In genomic region chr7:25435546-25435851, GRCm38 (mm10) we compare ENCODE assay signal across 14 mouse cellular contexts. TPM values are rescaled to one million over a fixed set of nuclear protein-coding genes. Genes with fewer than 3 reads are reported as not detected.
A peak's percentile ranks its signal among the peaks of the same experiment; 100 is the strongest.
DNase-seq lines count a peak whose midpoint lies in the region; ATAC-seq and TF ChIP-seq lines count a peak whose summit lies in the region.
"Had no signal": no experiment of that assay in that cellular context is flagged by ENCODE, and none has a peak within 500 bp of the region (broad histone marks: within the 10 kb centered on the region; RNA-seq: fewer than 3 reads in every experiment).

No protein-coding gene starts in this region.

- no peaks in the 10 kb centered on the region for H3K9me3 ChIP-seq in liver, embryonic 11.5 days (ENCODE audit: control insufficient read depth, low read length)
- H3K9me3 ChIP-seq in ES-Bruce4 (replicated peaks; ENCODE audit: control insufficient read depth, insufficient read depth, low read length, poor library complexity, severe bottlenecking): no peaks in the 10 kb centered on the region
- H3K9me3 ChIP-seq: G1E; limb, embryonic 10.5 days had no signal

- H3K4me1 ChIP-seq in liver, adult 2 months (ENCODE audit: control insufficient read depth, insufficient read depth, low read length): peaks cover 12% of the 10 kb centered on the region
- H3K4me1 ChIP-seq in liver, embryonic 11.5 days (replicated peaks; ENCODE audit: control insufficient read depth, insufficient read depth, low read length): no peaks in the 10 kb centered on the region; the same call in 1 of the 2 replicates
- H3K4me1 ChIP-seq in ES-Bruce4 (ENCODE audit: control insufficient read depth, insufficient read depth, low read length): peaks cover 10% of the 10 kb centered on the region
- H3K4me1 ChIP-seq in bone marrow macrophage, adult 2 months (ENCODE audit: control insufficient read depth, insufficient read depth, low read length): peaks cover 67% of the 10 kb centered on the region

- TF ChIP-seq CTCF in liver, adult 2 months (IDR thresholded peaks at IDR 0.05; ENCODE audit: low read depth, low read length): no peak
- TF ChIP-seq CTCF in ES-Bruce4 (IDR thresholded peaks at IDR 0.05; ENCODE audit: low read depth, low read length): no peak
- TF ChIP-seq CTCF in bone marrow macrophage, adult 2 months (IDR thresholded peaks at IDR 0.05; ENCODE audit: low read depth, low read length): no peak

- no peak overlapping the region for H3K4me2 ChIP-seq in liver, embryonic 11.5 days
- H3K4me2 ChIP-seq: heart, embryonic 11.5 days had no signal

- no peaks in the 10 kb centered on the region for H3K36me3 ChIP-seq in liver, adult 2 months (ENCODE audit: control insufficient read depth, insufficient read depth, low read length)
- no peaks in the 10 kb centered on the region for H3K36me3 ChIP-seq in liver, embryonic 11.5 days (ENCODE audit: control insufficient read depth, insufficient read depth, low read length)
- H3K36me3 ChIP-seq in ES-Bruce4 (ENCODE audit: control insufficient read depth, insufficient read depth, low read length, poor library complexity, severe bottlenecking): no peaks in the 10 kb centered on the region
- H3K36me3 ChIP-seq: G1E; limb, embryonic 10.5 days had no signal

- H3K27ac ChIP-seq in liver, adult 2 months (replicated peaks; ENCODE audit: insufficient read depth, low read depth, low read length): peak overlapping the region; percentile 25; the same call in 1 of the 2 replicates
- H3K27ac ChIP-seq in liver, embryonic 11.5 days (ENCODE audit: low read depth, low read length): no peak overlapping the region
- peak overlapping the region; percentile 91 for H3K27ac ChIP-seq in ES-Bruce4 (ENCODE audit: insufficient read depth, low read length)
- peak overlapping the region; percentile 38 for H3K27ac ChIP-seq in bone marrow macrophage, adult 2 months (ENCODE audit: insufficient read depth, low read depth, low read length)
- H3K27ac ChIP-seq: hindbrain, postnatal 0 days; limb, embryonic 10.5 days had no signal

- WGBS in liver, adult 2 months: 80% methylated on average over 2 of the region's 2 CpGs
- WGBS in liver, embryonic 11.5 days: 72% methylated on average over 2 of the region's 2 CpGs

- intact Hi-C loops in heart, postnatal 25 days (cut with DNase I): no loop called here

- no peak for DNase-seq in liver, adult 2 months (ENCODE audit: extremely low read depth, low read depth, low spot score)
- DNase-seq in liver, embryonic 11.5 days (ENCODE audit: low spot score): no peak
- DNase-seq in testis, postnatal 14 days (ENCODE audit: low spot score): no peak
- DNase-seq in heart, postnatal 25 days (ENCODE audit: low spot score): no peak
- DNase-seq: right cerebral cortex, postnatal 4 days; thymus, postnatal 14 days had no signal

- H3K27me3 ChIP-seq in liver, adult 2 months (ENCODE audit: control insufficient read depth, insufficient read depth, low read length): no peaks in the 10 kb centered on the region
- H3K27me3 ChIP-seq in liver, embryonic 11.5 days (replicated peaks; ENCODE audit: control insufficient read depth, insufficient read depth, low read length): no peaks in the 10 kb centered on the region
- H3K27me3 ChIP-seq in ES-Bruce4 (ENCODE audit: control insufficient read depth, insufficient read depth, low read length, poor library complexity, severe bottlenecking): no peaks in the 10 kb centered on the region

- ATAC-seq in liver, embryonic 11.5 days (replicated peaks; ENCODE audit: low FRiP score): no peak
- ATAC-seq in megakaryocyte progenitor cell, adult 5-6 weeks (replicated peaks; ENCODE audit: poor library complexity): peak; percentile 44; the same call in 1 of the 2 replicates
- ATAC-seq in inflammation-experienced regulatory T-cells, adult 6 months: no peak
- ATAC-seq: hindbrain, postnatal 0 days had no signal

- no peak overlapping the region for H3K9ac ChIP-seq in liver, adult 2 months (ENCODE audit: low read depth, low read length)
- no peak overlapping the region for H3K9ac ChIP-seq in liver, embryonic 11.5 days (ENCODE audit: low read depth, low read length)
- H3K9ac ChIP-seq in ES-Bruce4 (ENCODE audit: low read depth, poor library complexity, severe bottlenecking): no peak overlapping the region

- no peaks in the 10 kb centered on the region for H3K79me2 ChIP-seq in liver, adult 2 months (ENCODE audit: control insufficient read depth, insufficient read depth, low read length)

- no peak for TF ChIP-seq EP300 in ES-Bruce4 (IDR thresholded peaks at IDR 0.05; ENCODE audit: insufficient read depth, low read depth, low read length)

- no peak for TF ChIP-seq POLR2A in liver, adult 2 months (IDR thresholded peaks at IDR 0.05; ENCODE audit: extremely low read depth, insufficient read depth, low read length)
- TF ChIP-seq POLR2A in ES-Bruce4 (IDR thresholded peaks at IDR 0.05; ENCODE audit: insufficient read depth, low read length): no peak
- TF ChIP-seq POLR2A in bone marrow macrophage, adult 2 months (IDR thresholded peaks at IDR 0.05; ENCODE audit: borderline replicate concordance, low read depth, low read length): no peak

- no peak overlapping the region for H3K4me3 ChIP-seq in liver, adult 2 months (ENCODE audit: insufficient read depth, low read depth, low read length)
- H3K4me3 ChIP-seq in liver, embryonic 11.5 days (ENCODE audit: low read depth, low read length): no peak overlapping the region
- H3K4me3 ChIP-seq in ES-Bruce4 (ENCODE audit: low read depth, low read length): no peak overlapping the region
- H3K4me3 ChIP-seq in bone marrow macrophage, adult 2 months (ENCODE audit: insufficient read depth, low read length): no peak overlapping the region
- H3K4me3 ChIP-seq: limb, embryonic 10.5 days had no signal

RNA-seq across cellular contexts. Expression of gene Cxcl17, which starts 22.8 kb away (rescaled TPM):
- not detected in 2 replicates for total RNA-seq in liver, adult 2 months (2014; rRNA removed)
- not detected in 2 replicates for polyA plus RNA-seq in liver, adult 2 months (2012; rRNA removed)
- 0.38 TPM in 1 of 2 replicates, not detected in the other for polyA plus RNA-seq in liver, embryonic 11.5 days (2014; fragmentation: Nextera tagmentation; extraction: Ambion mirVana)
- polyA plus RNA-seq in ES-Bruce4 (2011; ENCODE audit: insufficient read depth, insufficient read length, low read depth, missing spikeins): not detected in 2 replicates
- polyA plus RNA-seq in bone marrow macrophage, adult 2 months (2012; ENCODE audit: insufficient read depth, insufficient read length, missing spikeins): not detected in 2 replicates
- total RNA-seq in megakaryocyte progenitor cell, adult 5-6 weeks (2015): not detected in 2 replicates
- total RNA-seq in megakaryocyte progenitor cell, adult 5-6 weeks (2017): not detected in 2 replicates
- not detected for polyA plus RNA-seq in inflammation-experienced regulatory T-cells, adult 6 months (2017; shearing (Covaris generic))
- not detected for total RNA-seq in heart, postnatal 25 days (2021)
- total RNA-seq: G1E; hindbrain, postnatal 0 days had no signal
- polyA plus RNA-seq: G1E; heart, embryonic 11.5 days had no signal

RNA-seq across cellular contexts. Expression of gene Lipe, which starts 37.0 kb away (rescaled TPM):
- total RNA-seq in liver, adult 2 months (2014; rRNA removed): 8.3 and 8.7 TPM in 2 replicates
- 9.8 and 11.3 TPM in 2 replicates for polyA plus RNA-seq in liver, adult 2 months (2012; rRNA removed)
- polyA plus RNA-seq in liver, embryonic 11.5 days (2014; fragmentation: Nextera tagmentation; extraction: Ambion mirVana): 2.3 and 2.5 TPM in 2 replicates
- polyA plus RNA-seq in ES-Bruce4 (2011; ENCODE audit: insufficient read depth, insufficient read length, low read depth, missing spikeins): 18.0 and 18.9 TPM in 2 replicates
- polyA plus RNA-seq in bone marrow macrophage, adult 2 months (2012; ENCODE audit: insufficient read depth, insufficient read length, missing spikeins): 28.7 and 37.1 TPM in 2 replicates
- total RNA-seq in megakaryocyte progenitor cell, adult 5-6 weeks (2015): 8.3 and 9.8 TPM in 2 replicates
- total RNA-seq in megakaryocyte progenitor cell, adult 5-6 weeks (2017): 7.2 and 7.4 TPM in 2 replicates
- polyA plus RNA-seq in inflammation-experienced regulatory T-cells, adult 6 months (2017; shearing (Covaris generic)): 10 to 100 TPM in 2 of 3 experiments, 1 to 10 TPM in 1; 9.0 to 11.0 (median 10.1) TPM
- total RNA-seq in heart, postnatal 25 days (2021): 10 to 100 TPM; 40.5 to 41.5 TPM

RNA-seq across cellular contexts. Expression of gene Ceacam1, which starts 41.9 kb away (rescaled TPM):
- 45.5 and 59.6 TPM in 2 replicates for total RNA-seq in liver, adult 2 months (2014; rRNA removed)
- polyA plus RNA-seq in liver, adult 2 months (2012; rRNA removed): 84.8 and 87.9 TPM in 2 replicates
- 2.3 and 3.6 TPM in 2 replicates for polyA plus RNA-seq in liver, embryonic 11.5 days (2014; fragmentation: Nextera tagmentation; extraction: Ambion mirVana)
- polyA plus RNA-seq in ES-Bruce4 (2011; ENCODE audit: insufficient read depth, insufficient read length, low read depth, missing spikeins): 1.1 and 1.5 TPM in 2 replicates
- polyA plus RNA-seq in bone marrow macrophage, adult 2 months (2012; ENCODE audit: insufficient read depth, insufficient read length, missing spikeins): 20.1 and 21.5 TPM in 2 replicates
- total RNA-seq in megakaryocyte progenitor cell, adult 5-6 weeks (2015): 62.9 and 87.1 TPM in 2 replicates
- total RNA-seq in megakaryocyte progenitor cell, adult 5-6 weeks (2017): 21.0 and 23.6 TPM in 2 replicates
- under 1 TPM in 1 of 3 experiments, not detected in 2; 0.54 TPM for polyA plus RNA-seq in inflammation-experienced regulatory T-cells, adult 6 months (2017; shearing (Covaris generic))
- total RNA-seq in heart, postnatal 25 days (2021): 10 to 100 TPM; 12.4 to 14.7 TPM
- polyA plus RNA-seq: G1E had no signal
